Mouse (Mus musculus) testis, adult 2 months (tissue): ENCODE data around the gene Nos3.

Experiments used
- CTCF ChIP-seq: fragments of 200-500 bp; IDR thresholded peaks from 2 replicates; pipeline ENCODE4 v1.5.1; 2012; ENCODE audit warnings: low read depth, mild to moderate bottlenecking, inconsistent platforms, low read length, moderate library complexity; ENCODE audit not compliant: control insufficient read depth, insufficient read depth, insufficient replicate concordance
- POLR2A ChIP-seq: fragments of 200-500 bp; IDR thresholded peaks from 2 replicates; pipeline ENCODE4 v1.6.1; 2012; ENCODE audit warnings: low read depth, mild to moderate bottlenecking, inconsistent platforms, low read length, moderate library complexity; ENCODE audit not compliant: control insufficient read depth

DNA sequence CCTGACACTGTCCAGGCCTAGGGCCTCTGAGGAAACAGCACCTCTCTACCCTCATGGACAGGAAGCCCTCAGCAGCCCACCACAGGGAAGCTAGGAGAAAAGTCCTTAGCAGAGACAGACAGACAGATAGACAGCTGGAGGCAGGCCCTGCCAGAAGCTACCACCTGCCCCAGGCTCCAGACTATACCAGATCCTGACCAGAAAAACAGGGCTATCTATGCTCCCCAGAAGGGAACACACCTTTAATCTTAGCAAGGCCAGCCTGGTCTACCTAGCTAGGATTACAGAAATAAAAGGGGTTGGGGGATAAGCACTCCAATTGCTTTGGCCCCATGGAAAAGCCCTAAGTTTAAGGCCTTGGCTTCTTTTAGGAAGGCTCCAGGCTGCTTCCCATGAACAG, 21.2 kb upstream of the Nos3 start:
- TF ChIP-seq CTCF (no peak), POLR2A (no peak)
